Mouse (Mus musculus): ENCODE results near the gene Akap9. TPM values are rescaled to one million over a fixed set of nuclear protein-coding genes. Genes with fewer than 3 reads are reported as not detected.
"Not testable (repeated sequence)": the region's sequence is repeated elsewhere in the genome, so short reads cannot be mapped to it uniquely, and the experiment has no call there.

The Akap9 gene
- polyA plus RNA-seq, 1 experiment from 2014 or later: 105 TPM

DNA sequence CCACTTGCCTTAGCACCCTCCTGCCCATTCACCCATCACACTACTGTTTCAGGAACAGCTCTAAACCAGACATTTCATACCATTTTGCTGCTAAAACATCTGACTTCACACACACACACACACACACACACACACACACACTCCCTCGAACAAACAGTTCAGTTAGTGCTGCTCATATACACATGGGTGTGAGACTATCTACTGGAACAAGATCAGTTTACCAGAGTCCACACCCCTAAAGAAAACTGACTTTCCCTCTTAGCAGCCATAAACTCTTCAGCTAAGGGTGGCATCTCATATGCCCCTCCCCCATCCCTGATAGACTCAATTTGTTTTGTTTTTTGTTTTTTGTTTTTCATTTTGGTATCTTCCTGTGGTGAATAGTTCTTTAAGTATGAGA lies 92.2 kb downstream of the Akap9 start:
- Histone ChIP-seq H3K27me3 (ENCODE audit: control insufficient read depth, insufficient read depth, low read length) (no peaks in the 10 kb centered on the region), H3K4me1 (ENCODE audit: control insufficient read depth, insufficient read depth, low read length) (peaks cover 16% of the 10 kb centered on the region), H3K9ac (ENCODE audit: low read length) (no peak overlapping the region), H3K4me3 (ENCODE audit: low read length) (no peak overlapping the region), H3K36me3 (ENCODE audit: control insufficient read depth, insufficient read depth) (peaks cover 3% of the 10 kb centered on the region; the same call in 1 of the 2 replicates), H3K27ac (ENCODE audit: low read length) (no peak overlapping the region), H3K4me2 (ENCODE audit: low read depth, low read length) (no peak overlapping the region), H3K9me3 (replicated peaks; ENCODE audit: control insufficient read depth, low read length) (no peaks in the 10 kb centered on the region)
- ATAC-seq (replicated peaks; ENCODE audit: extremely low read depth, insufficient read depth, low FRiP score): no peak
- WGBS: 80% methylated on average over 1 of the region's 1 CpGs

DNA sequence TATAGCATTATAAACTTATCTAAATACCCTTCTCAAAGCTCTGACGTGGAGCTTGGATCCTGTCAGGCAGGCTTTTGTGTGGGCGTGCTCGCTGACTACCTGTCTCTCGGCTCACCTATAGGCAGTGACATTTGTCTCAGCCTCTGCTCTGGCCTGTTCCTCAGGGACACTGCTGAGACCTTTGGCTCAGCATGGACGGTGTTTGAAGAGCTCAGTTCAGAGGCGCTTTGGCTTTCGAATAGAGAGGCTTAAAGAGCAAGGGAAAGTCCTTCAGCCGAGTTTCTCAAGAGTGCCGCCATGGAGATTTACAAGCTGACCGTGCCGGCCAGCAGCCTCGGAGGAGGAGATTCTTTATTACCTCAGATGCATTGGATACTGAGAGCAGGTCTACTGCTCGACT lies 95.3 kb downstream of the Akap9 start:
- no peak for ATAC-seq (replicated peaks; ENCODE audit: extremely low read depth, insufficient read depth, low FRiP score)
- Histone ChIP-seq H3K27me3 (ENCODE audit: control insufficient read depth, insufficient read depth, low read length) (no peaks in the 10 kb centered on the region), H3K9ac (ENCODE audit: low read length) (no peak overlapping the region), H3K4me3 (ENCODE audit: low read length) (no peak overlapping the region), H3K27ac (ENCODE audit: low read length) (0 out of 2 replicates have a peak overlapping the region, but pooled peaks have one; percentile 9), H3K36me3 (ENCODE audit: control insufficient read depth, insufficient read depth) (peaks cover 3% of the 10 kb centered on the region; the same call in 1 of the 2 replicates), H3K4me1 (ENCODE audit: control insufficient read depth, insufficient read depth, low read length) (peaks cover 11% of the 10 kb centered on the region), H3K9me3 (replicated peaks; ENCODE audit: control insufficient read depth, low read length) (no peaks in the 10 kb centered on the region), H3K4me2 (ENCODE audit: low read depth, low read length) (peak overlapping the region; percentile 34)
- 57% methylated on average over 13 of the region's 13 CpGs for WGBS

DNA sequence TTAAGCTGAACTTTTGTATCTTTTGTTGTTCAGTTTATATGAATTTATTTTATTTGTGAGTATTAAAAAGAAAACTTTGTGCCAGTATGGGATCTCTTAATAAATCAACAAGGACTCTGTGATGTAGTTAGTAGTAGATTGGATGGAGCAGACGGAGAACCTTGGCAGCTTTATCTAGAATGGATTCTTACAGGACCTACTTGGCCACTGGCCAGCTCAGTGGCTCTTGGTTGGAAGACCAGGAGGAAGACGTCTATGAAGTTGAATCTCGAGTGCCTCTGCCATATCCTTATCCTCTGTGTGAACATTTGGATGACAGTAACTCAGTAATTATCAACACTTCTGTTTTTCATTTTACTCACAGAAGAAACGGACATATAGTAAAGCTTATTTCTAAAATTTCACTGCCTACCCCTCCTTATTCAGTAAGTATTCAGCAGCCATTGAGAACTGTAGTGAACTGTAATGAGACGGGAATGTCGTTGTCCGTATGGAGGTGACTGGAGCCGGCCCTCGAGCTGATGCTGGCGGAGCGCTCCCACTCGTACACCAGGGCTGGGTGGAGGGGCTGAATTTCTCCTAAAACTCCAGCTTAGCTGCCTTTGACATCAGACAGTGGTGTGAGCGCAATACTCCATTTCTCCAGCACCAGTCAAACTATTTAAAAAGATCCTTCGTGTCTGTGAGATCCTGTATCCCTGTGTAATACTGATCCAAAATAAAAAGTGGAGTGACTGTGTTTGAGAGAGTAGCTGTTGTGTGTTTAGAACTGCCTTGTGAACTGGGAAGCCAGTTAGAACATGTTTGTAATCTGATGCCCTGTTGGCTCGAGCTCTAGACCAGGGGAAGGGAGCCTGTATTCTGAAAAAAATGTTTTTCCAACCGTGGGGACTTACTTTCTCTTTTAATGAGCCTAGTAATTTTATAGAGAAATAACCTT lies 96.2 kb downstream of the Akap9 start:
- 24% methylated on average over 16 of the region's 16 CpGs for WGBS
- peaks cover 11% of the 10 kb centered on the region for H3K4me1 ChIP-seq (ENCODE audit: control insufficient read depth, insufficient read depth, low read length)
- peaks cover 7% of the 10 kb centered on the region; the same call in 1 of the 2 replicates for H3K36me3 ChIP-seq (ENCODE audit: control insufficient read depth, insufficient read depth)
- H3K9ac ChIP-seq (ENCODE audit: low read length): peak overlapping the region; percentile 53; the same call in 1 of the 2 replicates
- ATAC-seq (replicated peaks; ENCODE audit: extremely low read depth, insufficient read depth, low FRiP score): peak; percentile 66
- H3K4me3 ChIP-seq (ENCODE audit: low read length): peak overlapping the region; percentile 35
- H3K4me2 ChIP-seq (ENCODE audit: low read depth, low read length): peak overlapping the region; percentile 60
- peak overlapping the region; percentile 89 for H3K27ac ChIP-seq (ENCODE audit: low read length)
- H3K9me3 ChIP-seq (replicated peaks; ENCODE audit: control insufficient read depth, low read length): no peaks in the 10 kb centered on the region
- no peaks in the 10 kb centered on the region for H3K27me3 ChIP-seq (ENCODE audit: control insufficient read depth, insufficient read depth, low read length)

DNA sequence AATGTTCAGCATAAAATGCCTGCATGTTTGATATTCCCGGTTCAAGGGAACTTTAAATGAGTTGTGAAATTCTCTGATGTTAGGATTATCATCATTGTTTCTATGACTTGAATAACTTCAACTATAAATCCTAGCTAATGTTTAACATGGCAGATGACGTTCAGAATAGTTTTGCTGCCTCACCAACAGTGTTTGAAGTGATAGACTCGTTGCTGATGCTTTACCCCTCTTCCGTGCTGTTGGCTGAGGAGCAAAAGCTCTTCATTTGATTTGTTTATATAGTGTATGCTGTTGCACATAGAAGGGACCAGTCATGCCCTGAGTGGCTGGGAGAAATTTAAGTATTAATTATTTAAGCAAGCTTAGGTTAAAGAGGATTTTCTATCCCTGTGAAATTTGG lies 96.9 kb downstream of the Akap9 start:
- H3K9me3 ChIP-seq (replicated peaks; ENCODE audit: control insufficient read depth, low read length): no peaks in the 10 kb centered on the region
- no peaks in the 10 kb centered on the region for H3K27me3 ChIP-seq (ENCODE audit: control insufficient read depth, insufficient read depth, low read length)
- no peak for ATAC-seq (replicated peaks; ENCODE audit: extremely low read depth, insufficient read depth, low FRiP score)
- H3K9ac ChIP-seq (ENCODE audit: low read length): peak overlapping the region; percentile 22; the same call in 1 of the 2 replicates
- no peak overlapping the region for H3K4me3 ChIP-seq (ENCODE audit: low read length)
- 46% methylated on average over 4 of the region's 4 CpGs for WGBS
- peak overlapping the region; percentile 60; the same call in 1 of the 2 replicates for H3K4me2 ChIP-seq (ENCODE audit: low read depth, low read length)
- H3K4me1 ChIP-seq (ENCODE audit: control insufficient read depth, insufficient read depth, low read length): peaks cover 11% of the 10 kb centered on the region
- H3K27ac ChIP-seq (ENCODE audit: low read length): peak overlapping the region; percentile 89
- peaks cover 7% of the 10 kb centered on the region; the same call in 1 of the 2 replicates for H3K36me3 ChIP-seq (ENCODE audit: control insufficient read depth, insufficient read depth)

- not testable (repeated sequence) for H3K4me2 ChIP-seq (ENCODE audit: low read depth, low read length); H3K36me3 ChIP-seq (ENCODE audit: control insufficient read depth, insufficient read depth); H3K9ac ChIP-seq (ENCODE audit: low read length); H3K9me3 ChIP-seq (replicated peaks; ENCODE audit: control insufficient read depth, low read length); H3K27ac ChIP-seq (ENCODE audit: low read length); H3K4me3 ChIP-seq (ENCODE audit: low read length); H3K27me3 ChIP-seq (ENCODE audit: control insufficient read depth, insufficient read depth, low read length); ATAC-seq (replicated peaks; ENCODE audit: extremely low read depth, insufficient read depth, low FRiP score)
- 39% methylated on average over 1 of the region's 1 CpGs for WGBS
- H3K4me1 ChIP-seq (ENCODE audit: control insufficient read depth, insufficient read depth, low read length): peaks cover 11% of the 10 kb centered on the region
Observed at GRCm38 (mm10) chr5:4026336-4026735, 98.5 kb downstream of the Akap9 start.

DNA sequence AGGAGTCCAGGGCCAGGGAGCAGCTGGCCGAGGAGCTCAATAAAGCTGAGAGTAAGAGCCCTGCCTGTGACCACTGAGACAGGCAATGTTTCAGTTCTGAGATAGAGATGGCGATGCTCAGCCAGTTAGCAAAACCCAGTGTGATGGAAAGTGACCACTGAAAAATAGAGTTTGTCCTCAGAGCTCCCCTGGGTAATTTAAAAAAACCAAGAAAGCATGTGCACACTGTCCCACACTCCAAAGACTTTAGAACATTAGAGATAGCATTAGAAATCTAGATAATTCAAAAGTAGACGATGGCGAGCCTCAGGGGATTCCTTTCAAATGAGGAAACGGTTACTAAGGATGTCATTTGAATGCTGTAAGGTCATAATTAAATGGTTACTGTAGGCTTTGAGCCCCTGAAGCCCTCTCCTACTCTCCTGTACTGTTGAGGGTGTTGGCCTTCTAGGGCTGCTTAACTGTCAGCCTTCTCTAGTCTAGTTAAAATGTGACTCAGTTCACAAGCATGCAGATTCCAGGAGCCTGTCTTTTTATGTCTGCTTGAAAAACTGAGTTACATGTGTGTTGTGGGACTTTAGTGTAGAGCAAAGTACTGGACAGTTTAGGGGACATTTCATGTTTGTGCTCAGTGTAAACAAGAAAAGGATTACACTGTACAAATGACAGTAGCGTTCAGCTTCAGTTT lies 100.8 kb downstream of the Akap9 start:
- H3K36me3 ChIP-seq (ENCODE audit: control insufficient read depth, insufficient read depth): peaks cover 9% of the 10 kb centered on the region; the same call in 1 of the 2 replicates
- H3K4me3 ChIP-seq (ENCODE audit: low read length): no peak overlapping the region
- no peak overlapping the region for H3K4me2 ChIP-seq (ENCODE audit: low read depth, low read length)
- ATAC-seq (replicated peaks; ENCODE audit: extremely low read depth, insufficient read depth, low FRiP score): no peak
- no peak overlapping the region for H3K9ac ChIP-seq (ENCODE audit: low read length)
- no peaks in the 10 kb centered on the region for H3K27me3 ChIP-seq (ENCODE audit: control insufficient read depth, insufficient read depth, low read length)
- H3K27ac ChIP-seq (ENCODE audit: low read length): no peak overlapping the region
- H3K4me1 ChIP-seq (ENCODE audit: control insufficient read depth, insufficient read depth, low read length): peaks cover 6% of the 10 kb centered on the region
- WGBS: 83% methylated on average over 6 of the region's 6 CpGs
- H3K9me3 ChIP-seq (replicated peaks; ENCODE audit: control insufficient read depth, low read length): no peaks in the 10 kb centered on the region

DNA sequence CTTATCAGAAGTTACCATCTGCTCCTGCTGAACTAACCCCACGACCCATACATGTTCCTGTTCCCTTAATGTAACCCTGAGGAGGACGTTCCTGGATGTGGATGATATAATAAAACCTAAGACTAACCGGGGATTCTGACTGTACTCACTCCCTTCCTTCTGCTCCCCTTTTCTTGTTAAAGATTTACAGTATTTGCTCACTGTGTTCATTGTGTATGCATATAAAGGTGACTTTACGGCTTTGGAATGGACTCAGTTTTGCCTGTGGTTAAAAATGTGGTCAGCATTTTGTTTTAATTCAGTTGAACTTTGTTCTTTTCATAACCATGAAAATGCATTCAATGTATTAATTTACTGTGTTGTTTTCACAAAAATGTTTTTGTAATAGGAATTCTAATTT lies 104.0 kb downstream of the Akap9 start:
- 80% methylated on average over 4 of the region's 4 CpGs for WGBS
- peaks cover 23% of the 10 kb centered on the region for H3K36me3 ChIP-seq (ENCODE audit: control insufficient read depth, insufficient read depth)

GRCm38 (mm10) chr5:4036686-4037085 lies 108.8 kb downstream of the Akap9 start:
- Histone ChIP-seq H3K9me3 (replicated peaks; ENCODE audit: control insufficient read depth, low read length) (no peaks in the 10 kb centered on the region), H3K9ac (ENCODE audit: low read length) (no peak overlapping the region), H3K27me3 (ENCODE audit: control insufficient read depth, insufficient read depth, low read length) (no peaks in the 10 kb centered on the region), H3K4me3 (ENCODE audit: low read length) (no peak overlapping the region), H3K4me2 (ENCODE audit: low read depth, low read length) (no peak overlapping the region), H3K36me3 (ENCODE audit: control insufficient read depth, insufficient read depth) (peaks cover 29% of the 10 kb centered on the region), H3K4me1 (ENCODE audit: control insufficient read depth, insufficient read depth, low read length) (no peaks in the 10 kb centered on the region), H3K27ac (ENCODE audit: low read length) (no peak overlapping the region)
- 92% methylated on average over 9 of the region's 9 CpGs for WGBS
- no peak for ATAC-seq (replicated peaks; ENCODE audit: extremely low read depth, insufficient read depth, low FRiP score)

More for the DNA sequence above, 104.0 kb downstream of the Akap9 start:
- Histone ChIP-seq H3K4me2 (ENCODE audit: low read depth, low read length) (no peak overlapping the region), H3K9me3 (replicated peaks; ENCODE audit: control insufficient read depth, low read length) (no peaks in the 10 kb centered on the region), H3K4me1 (ENCODE audit: control insufficient read depth, insufficient read depth, low read length) (no peaks in the 10 kb centered on the region), H3K9ac (ENCODE audit: low read length) (no peak overlapping the region), H3K27ac (ENCODE audit: low read length) (no peak overlapping the region), H3K27me3 (ENCODE audit: control insufficient read depth, insufficient read depth, low read length) (no peaks in the 10 kb centered on the region), H3K4me3 (ENCODE audit: low read length) (no peak overlapping the region)
- ATAC-seq (replicated peaks; ENCODE audit: extremely low read depth, insufficient read depth, low FRiP score): no peak

DNA sequence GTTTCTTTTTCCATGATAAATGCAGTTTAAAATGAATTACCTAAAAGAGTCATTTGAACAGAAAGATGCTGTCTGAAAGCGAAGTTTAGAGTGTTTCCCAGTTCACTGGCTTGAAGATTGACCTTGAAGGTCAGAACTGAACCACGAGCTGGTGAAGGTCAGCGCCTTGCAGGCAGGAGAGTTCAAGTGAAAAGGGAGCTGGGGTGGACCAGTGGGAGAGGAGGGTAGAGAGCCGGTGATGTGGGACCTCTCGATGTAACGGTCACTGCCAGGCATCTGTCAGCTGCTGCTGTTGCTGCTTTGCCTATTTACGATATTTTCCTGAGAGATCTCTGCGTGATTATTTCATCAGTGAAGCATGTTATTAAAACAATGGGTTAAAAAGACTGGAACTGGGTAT lies 111.5 kb downstream of the Akap9 start:
- Histone ChIP-seq H3K4me2 (ENCODE audit: low read depth, low read length) (no peak overlapping the region), H3K27ac (ENCODE audit: low read length) (no peak overlapping the region), H3K9ac (ENCODE audit: low read length) (no peak overlapping the region), H3K27me3 (ENCODE audit: control insufficient read depth, insufficient read depth, low read length) (no peaks in the 10 kb centered on the region), H3K4me1 (ENCODE audit: control insufficient read depth, insufficient read depth, low read length) (no peaks in the 10 kb centered on the region), H3K4me3 (ENCODE audit: low read length) (no peak overlapping the region), H3K36me3 (ENCODE audit: control insufficient read depth, insufficient read depth) (peaks cover 33% of the 10 kb centered on the region), H3K9me3 (replicated peaks; ENCODE audit: control insufficient read depth, low read length) (no peaks in the 10 kb centered on the region)
- no peak for ATAC-seq (replicated peaks; ENCODE audit: extremely low read depth, insufficient read depth, low FRiP score)
- WGBS: 87% methylated on average over 8 of the region's 8 CpGs
